Mouse (Mus musculus) erythroblast, embryonic 14.5 days (primary cell): ENCODE measurements around the gene Prickle2.

Source experiments
- GATA1 ChIP-seq: IDR thresholded peaks from 2 replicates; pipeline ENCODE4 v1.6.1; 2012; ENCODE audit warnings: low read length, inconsistent platforms, mixed read lengths
- TAL1 ChIP-seq: IDR thresholded peaks from 3 replicates; pipeline ENCODE4 v1.6.1; 2012; ENCODE audit warnings: low read length, inconsistent platforms, mixed read lengths

DNA sequence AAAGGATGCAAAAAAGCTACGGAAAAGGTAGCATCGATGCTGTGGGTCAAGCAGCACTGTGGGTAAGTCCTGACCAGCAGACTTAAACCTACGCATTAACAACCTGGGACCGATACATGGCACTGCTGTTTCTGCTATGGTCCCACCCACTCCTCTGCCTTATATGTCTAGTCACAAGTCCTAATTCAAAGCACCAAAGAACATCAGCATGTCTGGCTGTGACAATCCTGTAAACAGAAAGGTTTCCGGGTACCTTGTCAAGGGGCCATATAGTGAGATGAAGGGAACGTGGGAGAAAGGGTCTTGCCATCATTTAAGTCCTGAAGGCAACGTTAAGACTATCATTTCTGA lies 290.6 kb downstream of the Prickle2 start:
- TF ChIP-seq TAL1 (no peak), GATA1 (no peak)
